Mouse (Mus musculus): ENCODE measurements at regions not wholly inside any gene's neighbourhood (a gene's known extent, or its start where the extent isn't known, plus 50 kb on each side); places are given as distances from the start of the nearest gene placed in this dataset.

- DNase-seq (ENCODE audit: low spot score in 2 of 2) = no peak
Measured at GRCm38 (mm10) chr13:38281712-38282111, 63.2 kb upstream of the Bmp6 start.

DNA sequence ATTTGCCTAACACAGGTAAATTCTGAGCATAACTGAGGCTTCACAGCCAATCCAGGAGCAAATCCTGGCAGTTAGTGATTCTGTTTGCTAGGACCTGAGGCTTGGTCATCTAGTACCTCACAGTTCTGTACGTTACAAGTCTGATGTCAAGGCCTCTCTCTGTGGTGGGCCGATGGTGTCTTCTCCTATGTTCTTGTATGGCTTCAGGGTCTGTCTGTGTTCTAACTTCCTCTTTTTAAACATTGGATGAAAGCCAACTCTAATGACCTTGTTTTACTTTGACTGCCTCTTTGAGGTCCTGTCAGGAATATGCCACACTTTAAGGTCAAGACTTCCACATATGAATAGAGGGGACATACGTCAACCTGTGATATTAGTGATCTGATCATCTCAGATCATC, 56.9 kb upstream of the Bmp6 start:
- no peak for DNase-seq (ENCODE audit: low spot score in 2 of 2)

DNA sequence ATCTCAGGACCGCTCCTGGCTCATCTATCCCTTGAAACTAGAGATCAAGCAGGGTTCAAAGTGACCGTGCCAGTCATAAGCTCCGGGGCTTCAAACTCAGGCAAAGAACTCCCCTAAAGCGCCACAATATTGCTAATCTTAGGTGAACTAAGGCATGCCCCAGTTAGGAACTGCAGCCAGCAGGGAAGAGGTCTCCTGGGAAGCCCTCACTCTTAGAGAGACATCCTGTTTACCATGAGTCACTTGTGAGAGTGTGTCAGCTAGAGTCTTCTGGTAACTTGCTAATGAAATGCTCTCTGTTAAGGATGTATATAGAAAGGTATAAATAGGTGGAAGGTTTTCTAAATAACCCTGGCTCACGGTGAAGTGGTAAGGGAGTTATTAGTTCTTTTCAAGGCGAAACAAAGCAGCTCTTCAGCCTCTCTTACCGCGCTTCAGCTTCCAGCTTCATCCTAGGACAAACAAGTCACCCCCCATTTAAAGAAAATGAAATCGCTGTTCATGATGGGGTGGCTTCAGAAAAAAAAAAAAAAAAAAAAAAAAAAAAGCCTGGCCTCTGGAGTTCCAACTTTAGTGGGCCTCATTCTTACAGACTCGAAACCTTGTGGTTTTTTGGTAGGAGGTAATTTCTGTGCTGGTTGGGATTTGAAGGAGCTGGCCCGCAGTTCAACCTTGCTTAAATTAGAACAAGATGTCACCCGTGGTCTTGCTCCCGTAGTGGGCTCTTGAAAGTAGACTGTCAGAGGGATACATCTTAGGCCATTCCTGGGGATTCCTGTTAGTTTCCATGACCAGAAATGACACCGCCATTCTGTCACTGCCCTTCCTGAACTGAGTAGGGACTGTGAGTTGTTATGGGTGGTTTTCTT, 56.1 kb upstream of the Bmp6 start:
- DNase-seq (ENCODE audit: low spot score in 2 of 2) = no peak

- peak; percentile 46 to 68 for DNase-seq (ENCODE audit: low spot score in 2 of 2)
Measured at GRCm38 (mm10) chr13:38290287-38290941, 54.5 kb upstream of the Bmp6 start.

- no peak for DNase-seq (ENCODE audit: low spot score in 2 of 2)
Measured at GRCm38 (mm10) chr13:38291487-38291886, 53.4 kb upstream of the Bmp6 start.

Data from urinary bladder, postnatal 4 days (tissue).